Mouse (Mus musculus): ENCODE results near the gene Rph3al. TPM values are rescaled to one million over a fixed set of nuclear protein-coding genes. Genes with fewer than 3 reads are reported as not detected.

Gene Rph3al
- total and polyA plus RNA-seq, 2 experiments from 2014 or later: 2.5 to 3.1 TPM

GRCm38 (mm10) chr11:75870386-75870785 is 67.8 kb downstream of the Rph3al start:
- ATAC-seq (no peak; the same call in 1 of the 2 replicates), DNase-seq (ENCODE audit: low spot score) (peak; percentile 20)
- TF ChIP-seq CTCF (IDR thresholded peaks at IDR 0.05; ENCODE audit: low read depth): no peak
- peak overlapping the region; percentile 46; the same call in 1 of the 2 replicates for H3K27ac ChIP-seq
- H3K27me3 ChIP-seq (ENCODE audit: insufficient read depth, low read length): no peaks in the 10 kb centered on the region
- H3K9me3 ChIP-seq (ENCODE audit: low read length): no peaks in the 10 kb centered on the region
- H3K36me3 ChIP-seq (ENCODE audit: insufficient read depth, low read length): no peaks in the 10 kb centered on the region
- H3K4me1 ChIP-seq (ENCODE audit: insufficient read depth, low read length): peaks cover 11% of the 10 kb centered on the region
- no peak overlapping the region for H3K9ac ChIP-seq (replicated peaks; ENCODE audit: low read length)
- H3K4me2 ChIP-seq (ENCODE audit: low read depth, low read length): no peak overlapping the region
- 57% methylated on average over 5 of the region's 5 CpGs for WGBS
- no peak overlapping the region for H3K4me3 ChIP-seq (ENCODE audit: low read length)

- no peaks in the 10 kb centered on the region for H3K27me3 ChIP-seq (ENCODE audit: insufficient read depth, low read length)
- no peak overlapping the region for H3K4me2 ChIP-seq (ENCODE audit: low read depth, low read length)
- 32% methylated on average over 5 of the region's 5 CpGs for WGBS
- H3K4me3 ChIP-seq (ENCODE audit: low read length): no peak overlapping the region
- H3K27ac ChIP-seq: peak overlapping the region; percentile 46; the same call in 1 of the 2 replicates
- no peaks in the 10 kb centered on the region for H3K9me3 ChIP-seq (ENCODE audit: low read length)
- peak; percentile 61 for DNase-seq (ENCODE audit: low spot score)
- 0 out of 2 replicates have a peak, but pooled peaks have one; percentile 24 for TF ChIP-seq CTCF (IDR thresholded peaks at IDR 0.05; ENCODE audit: low read depth)
- no peaks in the 10 kb centered on the region for H3K36me3 ChIP-seq (ENCODE audit: insufficient read depth, low read length)
- ATAC-seq: peak; percentile 39; the same call in 1 of the 2 replicates
- H3K4me1 ChIP-seq (ENCODE audit: insufficient read depth, low read length): peaks cover 16% of the 10 kb centered on the region
- H3K9ac ChIP-seq (replicated peaks; ENCODE audit: low read length): 0 out of 2 replicates have a peak overlapping the region, but pooled peaks have one; percentile 21
Observed at GRCm38 (mm10) chr11:75869898-75870297, 68.3 kb downstream of the Rph3al start.

GRCm38 (mm10) chr11:75866861-75867260 is 71.4 kb downstream of the Rph3al start:
- Histone ChIP-seq H3K4me2 (ENCODE audit: low read depth, low read length) (no peak overlapping the region), H3K36me3 (ENCODE audit: insufficient read depth, low read length) (no peaks in the 10 kb centered on the region), H3K27me3 (ENCODE audit: insufficient read depth, low read length) (no peaks in the 10 kb centered on the region), H3K9me3 (ENCODE audit: low read length) (no peaks in the 10 kb centered on the region), H3K4me1 (ENCODE audit: insufficient read depth, low read length) (peaks cover 28% of the 10 kb centered on the region), H3K27ac (no peak overlapping the region), H3K9ac (replicated peaks; ENCODE audit: low read length) (no peak overlapping the region), H3K4me3 (ENCODE audit: low read length) (no peak overlapping the region)
- DNase-seq (ENCODE audit: low spot score): no peak
- no peak; the same call in 1 of the 2 replicates for ATAC-seq
- TF ChIP-seq CTCF (IDR thresholded peaks at IDR 0.05; ENCODE audit: low read depth): no peak
- WGBS: 58% methylated on average over 4 of the region's 4 CpGs

DNA sequence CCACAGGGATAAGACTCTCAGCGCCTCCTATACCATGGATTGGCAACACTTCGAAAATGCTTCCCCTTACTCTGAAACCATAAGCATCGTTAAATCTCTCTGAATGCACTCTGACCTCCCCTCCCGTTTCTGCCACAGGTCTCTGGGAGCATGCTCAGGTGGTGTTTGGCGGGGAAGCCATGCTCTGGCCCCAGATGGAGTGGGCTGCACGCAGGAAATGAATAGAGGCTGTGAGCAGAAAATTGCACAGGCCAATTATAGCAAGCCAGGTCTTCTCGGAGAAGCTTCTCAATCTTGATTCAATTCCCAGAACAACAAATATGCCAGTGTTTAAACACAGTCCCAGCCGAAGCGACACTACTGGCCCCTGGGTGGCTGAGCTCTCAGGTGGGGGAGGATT is 72.4 kb downstream of the Rph3al start:
- no peak overlapping the region for H3K9ac ChIP-seq (replicated peaks; ENCODE audit: low read length)
- DNase-seq (ENCODE audit: low spot score) (peak; percentile 39), ATAC-seq (no peak)
- H3K27ac ChIP-seq: peak overlapping the region; percentile 32; the same call in 1 of the 2 replicates
- no peak for TF ChIP-seq CTCF (IDR thresholded peaks at IDR 0.05; ENCODE audit: low read depth)
- peaks cover 33% of the 10 kb centered on the region for H3K4me1 ChIP-seq (ENCODE audit: insufficient read depth, low read length)
- no peaks in the 10 kb centered on the region for H3K9me3 ChIP-seq (ENCODE audit: low read length)
- H3K4me2 ChIP-seq (ENCODE audit: low read depth, low read length): no peak overlapping the region
- H3K4me3 ChIP-seq (ENCODE audit: low read length): no peak overlapping the region
- WGBS: 29% methylated on average over 9 of the region's 9 CpGs
- H3K27me3 ChIP-seq (ENCODE audit: insufficient read depth, low read length): no peaks in the 10 kb centered on the region
- no peaks in the 10 kb centered on the region for H3K36me3 ChIP-seq (ENCODE audit: insufficient read depth, low read length)

GRCm38 (mm10) chr11:75865253-75865619 is 73.0 kb downstream of the Rph3al start:
- peaks cover 33% of the 10 kb centered on the region for H3K4me1 ChIP-seq (ENCODE audit: insufficient read depth, low read length)
- 0 out of 2 replicates have a peak overlapping the region, but pooled peaks have one; percentile 1 for H3K9ac ChIP-seq (replicated peaks; ENCODE audit: low read length)
- no peak overlapping the region for H3K4me2 ChIP-seq (ENCODE audit: low read depth, low read length)
- no peaks in the 10 kb centered on the region for H3K9me3 ChIP-seq (ENCODE audit: low read length)
- peak overlapping the region; percentile 32; the same call in 1 of the 2 replicates for H3K27ac ChIP-seq
- no peak for DNase-seq (ENCODE audit: low spot score)
- no peaks in the 10 kb centered on the region for H3K27me3 ChIP-seq (ENCODE audit: insufficient read depth, low read length)
- TF ChIP-seq CTCF (IDR thresholded peaks at IDR 0.05; ENCODE audit: low read depth): no peak
- no peaks in the 10 kb centered on the region for H3K36me3 ChIP-seq (ENCODE audit: insufficient read depth, low read length)
- H3K4me3 ChIP-seq (ENCODE audit: low read length): no peak overlapping the region
- 17% methylated on average over 7 of the region's 7 CpGs for WGBS
- ATAC-seq: no peak

GRCm38 (mm10) chr11:75864529-75865252 is 73.5 kb downstream of the Rph3al start:
- DNase-seq (ENCODE audit: low spot score) (no peak), ATAC-seq (no peak)
- no peak overlapping the region for H3K4me2 ChIP-seq (ENCODE audit: low read depth, low read length)
- peak overlapping the region; percentile 32; the same call in 1 of the 2 replicates for H3K27ac ChIP-seq
- WGBS: 28% methylated on average over 4 of the region's 4 CpGs
- H3K36me3 ChIP-seq (ENCODE audit: insufficient read depth, low read length): no peaks in the 10 kb centered on the region
- TF ChIP-seq CTCF (IDR thresholded peaks at IDR 0.05; ENCODE audit: low read depth): no peak
- peaks cover 29% of the 10 kb centered on the region for H3K4me1 ChIP-seq (ENCODE audit: insufficient read depth, low read length)
- no peaks in the 10 kb centered on the region for H3K9me3 ChIP-seq (ENCODE audit: low read length)
- 0 out of 2 replicates have a peak overlapping the region, but pooled peaks have one; percentile 1 for H3K9ac ChIP-seq (replicated peaks; ENCODE audit: low read length)
- H3K27me3 ChIP-seq (ENCODE audit: insufficient read depth, low read length): no peaks in the 10 kb centered on the region
- no peak overlapping the region for H3K4me3 ChIP-seq (ENCODE audit: low read length)

- Histone ChIP-seq H3K36me3 (ENCODE audit: insufficient read depth, low read length) (no peaks in the 10 kb centered on the region), H3K9ac (replicated peaks; ENCODE audit: low read length) (no peak overlapping the region), H3K27ac (no peak overlapping the region), H3K4me3 (ENCODE audit: low read length) (no peak overlapping the region), H3K4me1 (ENCODE audit: insufficient read depth, low read length) (peaks cover 33% of the 10 kb centered on the region; the same call in 1 of the 2 replicates), H3K4me2 (ENCODE audit: low read depth, low read length) (no peak overlapping the region), H3K27me3 (ENCODE audit: insufficient read depth, low read length) (no peaks in the 10 kb centered on the region), H3K9me3 (ENCODE audit: low read length) (no peaks in the 10 kb centered on the region)
- no peak for DNase-seq (ENCODE audit: low spot score)
- no peak for ATAC-seq
- no peak for TF ChIP-seq CTCF (IDR thresholded peaks at IDR 0.05; ENCODE audit: low read depth)
- WGBS: 46% methylated on average over 4 of the region's 4 CpGs
Observed at GRCm38 (mm10) chr11:75862466-75862865, 75.8 kb downstream of the Rph3al start.

Measured in hindbrain, postnatal 0 days (tissue).